Mouse (Mus musculus): ENCODE data around the gene Arhgap28.

Arhgap28 gene

GRCm38 (mm10) chr17:67988920-67989621 lies 14.8 kb downstream of the Arhgap28 start:
- peak; percentile 99 for DNase-seq

- peak; percentile 78 for DNase-seq
Observed at GRCm38 (mm10) chr17:67985532-67985931, 18.4 kb downstream of the Arhgap28 start.

- no peak for DNase-seq
Observed at GRCm38 (mm10) chr17:67980573-67980972, 23.3 kb downstream of the Arhgap28 start.

GRCm38 (mm10) chr17:67979248-67979647 lies 24.7 kb downstream of the Arhgap28 start:
- DNase-seq: no peak

GRCm38 (mm10) chr17:67978786-67979185 lies 25.1 kb downstream of the Arhgap28 start:
- peak; percentile 96 for DNase-seq

- DNase-seq: peak; percentile 90
Observed at GRCm38 (mm10) chr17:67976465-67976864, 27.5 kb downstream of the Arhgap28 start.

GRCm38 (mm10) chr17:67976027-67976426 lies 27.9 kb downstream of the Arhgap28 start:
- DNase-seq: peak; percentile 79

- DNase-seq: peak; percentile 31
Observed at GRCm38 (mm10) chr17:67974679-67975078, 29.2 kb downstream of the Arhgap28 start.

- DNase-seq: peak; percentile 71
Observed at GRCm38 (mm10) chr17:67966853-67967540, 36.9 kb downstream of the Arhgap28 start.

- no peak for DNase-seq
Observed at GRCm38 (mm10) chr17:67962858-67963257, 41.1 kb downstream of the Arhgap28 start.

GRCm38 (mm10) chr17:67962020-67962419 lies 41.9 kb downstream of the Arhgap28 start:
- peak; percentile 71 for DNase-seq

GRCm38 (mm10) chr17:67958909-67959308 lies 45.0 kb downstream of the Arhgap28 start:
- DNase-seq: peak; percentile 81

GRCm38 (mm10) chr17:67957603-67958002 lies 46.3 kb downstream of the Arhgap28 start:
- no peak for DNase-seq

GRCm38 (mm10) chr17:67955876-67956690 lies 47.8 kb downstream of the Arhgap28 start:
- DNase-seq: peak; percentile 80

- peak; percentile 80 for DNase-seq
Observed at GRCm38 (mm10) chr17:67954961-67955360, 49.0 kb downstream of the Arhgap28 start.

GRCm38 (mm10) chr17:67950523-67951213 lies 53.3 kb downstream of the Arhgap28 start:
- DNase-seq: no peak

- DNase-seq: no peak
Observed at GRCm38 (mm10) chr17:67948601-67949000, 55.3 kb downstream of the Arhgap28 start.

- DNase-seq: no peak
Observed at GRCm38 (mm10) chr17:67945453-67945852, 58.5 kb downstream of the Arhgap28 start.

GRCm38 (mm10) chr17:67944256-67944655 lies 59.7 kb downstream of the Arhgap28 start:
- no peak for DNase-seq

- DNase-seq: no peak
Observed at GRCm38 (mm10) chr17:67941026-67941425, 62.9 kb downstream of the Arhgap28 start.

- DNase-seq: no peak
Observed at GRCm38 (mm10) chr17:67937050-67937449, 66.9 kb downstream of the Arhgap28 start.

GRCm38 (mm10) chr17:67935556-67935955 lies 68.4 kb downstream of the Arhgap28 start:
- peak; percentile 61 for DNase-seq

- DNase-seq: peak; percentile 55
Observed at GRCm38 (mm10) chr17:67931396-67931795, 72.5 kb downstream of the Arhgap28 start.
